Mouse (Mus musculus) heart, postnatal 0 days (tissue): ENCODE results near the gene Limch1. TPM values are rescaled to one million over a fixed set of nuclear protein-coding genes. Genes with fewer than 3 reads are reported as not detected.

Experiments
- ATAC-seq: fragments of 200-750 bp; cut with Nextera tagmentation; 2 replicates; pipeline ENCODE4 v1.8.0; 2017; ENCODE audit warnings: low read depth, moderate number of reproducible peaks, moderate library complexity; ENCODE audit not compliant: insufficient read depth
- DNase-seq: peaks from one replicate; pipeline ENCODE4 v3.0.0-alpha.2; 2016; ENCODE audit warnings: low spot score
- H3K27ac ChIP-seq: fragments of 300-500 bp; sonication (generic); 2 replicates; pipeline ENCODE4 v1.5.1; 2014; ENCODE audit warnings: low read depth, mild to moderate bottlenecking
- H3K27me3 ChIP-seq: fragments of 300-500 bp; sonication (generic); 2 replicates; pipeline ENCODE4 v1.6.1; 2014; ENCODE audit warnings: low read length, mixed read lengths; ENCODE audit not compliant: control insufficient read depth, insufficient read depth
- H3K36me3 ChIP-seq: fragments of 300-500 bp; sonication (generic); replicated peaks from 2 replicates; pipeline ENCODE4 v1.6.1; 2014; ENCODE audit warnings: low read length, mixed read lengths; ENCODE audit not compliant: control insufficient read depth, insufficient read depth
- H3K4me1 ChIP-seq: fragments of 300-500 bp; sonication (generic); 2 replicates; pipeline ENCODE4 v1.6.1; 2014; ENCODE audit warnings: antibody characterized with exemption; ENCODE audit not compliant: control insufficient read depth, insufficient read depth
- H3K4me2 ChIP-seq: fragments of 300-500 bp; sonication (generic); 2 replicates; pipeline ENCODE4 v1.6.1; 2014; ENCODE audit warnings: low read depth, mild to moderate bottlenecking, low read length, moderate library complexity
- H3K4me3 ChIP-seq: fragments of 300-500 bp; sonication (generic); 2 replicates; pipeline ENCODE4 v1.5.1; 2014; ENCODE audit warnings: low read depth, low read length
- H3K9ac ChIP-seq: fragments of 300-500 bp; sonication (generic); replicated peaks from 2 replicates; pipeline ENCODE4 v1.6.1; 2014; ENCODE audit warnings: low read depth, low read length, mixed read lengths
- H3K9me3 ChIP-seq: fragments of 300-500 bp; sonication (generic); replicated peaks from 2 replicates; pipeline ENCODE4 v1.6.1; 2016; ENCODE audit warnings: low read length; ENCODE audit not compliant: control insufficient read depth
- CTCF ChIP-seq: IDR thresholded peaks from 2 replicates; pipeline ENCODE4 v1.5.1; 2016; ENCODE audit warnings: antibody characterized with exemption, control low read depth, low read depth
- EP300 ChIP-seq: IDR thresholded peaks from 2 replicates; pipeline ENCODE4 v1.6.1; 2016; ENCODE audit warnings: antibody characterized with exemption, low read depth
- WGBS: fragments of 180-500 bp; shearing (Covaris S2); extraction: QIAGEN DNeasy Blood & Tissue Kit; methylation state at CpG from one replicate; pipeline ENCODE4 v1.1.7; 2014; 5-methylcytosine and 5-hydroxymethylcytosine counted together
- polyA plus RNA-seq: library from polyadenylated mRNA; unstranded; fragments of >200 nt; fragmentation: Nextera tagmentation; extraction: Ambion mirVana; gene quantifications from 2 replicates; pipeline ENCODE4 v1.2.1, GENCODE M21; 2015
- total RNA-seq: library from RNA; depleted of rRNA; stranded (reverse); fragments of >200 nt; gene quantifications from 2 replicates; pipeline ENCODE4 v1.2.3, GENCODE M21; 2014; ENCODE audit warnings: low replicate concordance

Limch1 gene
- total and polyA plus RNA-seq, 2 experiments from 2014 or later: 21.1 to 30.0 TPM

- no peak for TF ChIP-seq CTCF
- Histone ChIP-seq H3K27ac (no peak overlapping the region), H3K9ac (no peak overlapping the region), H3K4me3 (no peak overlapping the region), H3K36me3 (no peaks in the 10 kb centered on the region), H3K27me3 (peaks cover 17% of the 10 kb centered on the region; the same call in 1 of the 2 replicates), H3K4me1 (no peaks in the 10 kb centered on the region), H3K4me2 (no peak overlapping the region), H3K9me3 (no peaks in the 10 kb centered on the region)
- WGBS: 51% methylated on average over 11 of the region's 11 CpGs
- peak; percentile 64 for DNase-seq
- ATAC-seq: peak; percentile 41; the same call in 1 of the 2 replicates
Measured at GRCm38 (mm10) chr5:66730621-66731301, 14.9 kb upstream of the Limch1 start.

DNA sequence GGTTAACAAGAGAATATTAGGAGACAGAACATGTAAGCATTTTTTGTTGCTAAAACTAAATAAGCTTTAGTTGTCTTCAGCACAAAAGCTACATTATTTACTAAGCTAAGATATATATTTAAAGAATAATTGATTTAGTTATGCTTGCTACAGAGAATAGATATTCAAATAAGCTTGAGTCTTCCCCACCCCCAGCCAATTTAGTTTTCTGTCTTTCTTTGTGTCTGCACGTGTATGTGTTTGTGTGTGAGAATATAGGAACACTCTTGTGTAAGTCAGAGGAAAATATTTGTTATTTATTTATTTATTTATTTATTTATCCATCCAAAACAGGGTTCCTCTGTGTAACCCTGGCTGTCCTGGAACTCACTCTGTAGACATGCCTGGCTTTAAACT, 14.3 kb upstream of the Limch1 start:
- Histone ChIP-seq H3K27ac (no peak overlapping the region), H3K9me3 (no peaks in the 10 kb centered on the region), H3K4me2 (no peak overlapping the region), H3K4me3 (no peak overlapping the region), H3K27me3 (peaks cover 17% of the 10 kb centered on the region; the same call in 1 of the 2 replicates), H3K9ac (no peak overlapping the region), H3K36me3 (no peaks in the 10 kb centered on the region), H3K4me1 (no peaks in the 10 kb centered on the region)
- TF ChIP-seq EP300 (no peak), CTCF (no peak)
- DNase-seq (no peak), ATAC-seq (no peak)
- 73% methylated on average over 1 of the region's 1 CpGs for WGBS

GRCm38 (mm10) chr5:66733556-66733955, 12.1 kb upstream of the Limch1 start:
- Histone ChIP-seq H3K9ac (no peak overlapping the region), H3K4me2 (no peak overlapping the region), H3K4me1 (no peaks in the 10 kb centered on the region), H3K27ac (no peak overlapping the region), H3K27me3 (0 out of 2 replicates have a peak, but pooled peaks cover 8% of the 10 kb centered on the region), H3K9me3 (no peaks in the 10 kb centered on the region), H3K36me3 (no peaks in the 10 kb centered on the region), H3K4me3 (no peak overlapping the region)
- no peak for DNase-seq
- TF ChIP-seq EP300: no peak
- TF ChIP-seq CTCF: no peak
- WGBS: 81% methylated on average over 1 of the region's 1 CpGs
- ATAC-seq: no peak

- DNase-seq: no peak
- Histone ChIP-seq H3K9me3 (no peaks in the 10 kb centered on the region), H3K36me3 (no peaks in the 10 kb centered on the region), H3K27me3 (no peaks in the 10 kb centered on the region; the same call in 1 of the 2 replicates), H3K4me1 (no peaks in the 10 kb centered on the region), H3K9ac (no peak overlapping the region), H3K4me3 (no peak overlapping the region), H3K4me2 (no peak overlapping the region), H3K27ac (no peak overlapping the region)
- no peak for ATAC-seq
- whole genome bisulfite sequencing: 90% methylated on average over 3 of the region's 3 CpGs
- no peak for TF ChIP-seq CTCF
- no peak for TF ChIP-seq EP300
Measured at GRCm38 (mm10) chr5:66739376-66739775, 6.3 kb upstream of the Limch1 start.

DNA sequence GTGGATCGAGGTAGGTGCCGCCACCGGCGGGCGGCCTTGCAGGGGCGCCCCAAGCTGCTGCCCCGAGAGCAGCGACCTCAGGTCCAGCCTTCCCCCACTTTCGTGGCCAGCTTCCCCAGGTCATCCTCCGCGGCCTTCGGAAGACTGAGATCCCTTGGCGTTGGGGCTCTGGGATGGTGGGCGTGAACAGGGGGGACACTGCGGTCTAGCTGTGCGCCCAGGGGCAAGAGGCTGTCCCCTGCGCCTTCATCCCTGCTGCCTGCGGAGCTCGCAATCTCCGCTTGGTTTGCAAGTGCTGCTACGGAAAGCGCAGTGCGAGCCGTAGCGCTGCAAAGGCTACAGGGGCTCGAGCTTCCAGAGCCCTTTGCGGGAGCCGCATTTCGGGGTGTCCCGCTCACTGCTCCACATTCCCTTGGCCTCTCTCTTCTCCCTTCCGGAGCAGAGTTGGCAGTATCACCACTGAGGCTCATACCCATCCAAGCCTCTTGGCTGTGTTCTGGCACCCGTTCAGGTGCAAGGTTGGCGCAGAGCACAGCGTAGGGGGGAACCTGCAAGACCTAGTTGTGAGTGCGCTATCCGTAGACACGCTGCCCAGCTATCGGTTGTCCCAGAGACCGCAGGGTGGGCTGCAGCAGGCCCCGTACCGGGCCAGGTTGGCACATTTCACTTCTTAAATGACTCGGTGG, 512 bp downstream of the Limch1 start:
- Histone ChIP-seq H3K9ac (peak overlapping the region; percentile 56), H3K4me2 (peak overlapping the region; percentile 93), H3K27ac (peak overlapping the region; percentile 40), H3K27me3 (peaks cover 29% of the 10 kb centered on the region), H3K36me3 (no peaks in the 10 kb centered on the region), H3K9me3 (no peaks in the 10 kb centered on the region), H3K4me3 (peak overlapping the region; percentile 61), H3K4me1 (no peaks in the 10 kb centered on the region; the same call in 1 of the 2 replicates)
- WGBS: under 1% methylated on average over 40 of the region's 42 CpGs
- no peak for DNase-seq
- no peak for TF ChIP-seq CTCF
- TF ChIP-seq EP300: no peak
- peak; percentile 62 for ATAC-seq
